Mouse (Mus musculus) effector memory CD4-positive, alpha-beta T cell, adult 7 months (primary cell): Measurements from ENCODE around the gene Tulp3. TPM values are rescaled to one million over a fixed set of nuclear protein-coding genes. Genes with fewer than 3 reads are reported as not detected.

ENCODE experiments used
- polyA plus RNA-seq: library from polyadenylated mRNA; unstranded; fragments of 100-300 nt; shearing (Covaris generic); gene quantifications from one replicate; pipeline ENCODE4 v1.2.1, GENCODE M21; 2017

Tulp3 gene
- 1.4 TPM for polyA plus RNA-seq

GRCm38 (mm10) chr6:128355726-128356416, at the start of gene Tulp3:
Gene Tulp3 (minus strand): TSS chr6:128355851.

GRCm38 (mm10) chr6:128398996-128399395, 43.3 kb upstream of the Tulp3 start, which contains the start of gene Nrip2:
Gene Nrip2 (plus strand): TSS chr6:128399296.

GRCm38 (mm10) chr6:128375192-128375591, 19.5 kb upstream of the Tulp3 start, which contains the start of the genes Tex52 and Gm44596:
Gene Tex52 (plus strand): TSS chr6:128375456.
Gene Gm44596 (plus strand): TSS chr6:128375503.

DNA sequence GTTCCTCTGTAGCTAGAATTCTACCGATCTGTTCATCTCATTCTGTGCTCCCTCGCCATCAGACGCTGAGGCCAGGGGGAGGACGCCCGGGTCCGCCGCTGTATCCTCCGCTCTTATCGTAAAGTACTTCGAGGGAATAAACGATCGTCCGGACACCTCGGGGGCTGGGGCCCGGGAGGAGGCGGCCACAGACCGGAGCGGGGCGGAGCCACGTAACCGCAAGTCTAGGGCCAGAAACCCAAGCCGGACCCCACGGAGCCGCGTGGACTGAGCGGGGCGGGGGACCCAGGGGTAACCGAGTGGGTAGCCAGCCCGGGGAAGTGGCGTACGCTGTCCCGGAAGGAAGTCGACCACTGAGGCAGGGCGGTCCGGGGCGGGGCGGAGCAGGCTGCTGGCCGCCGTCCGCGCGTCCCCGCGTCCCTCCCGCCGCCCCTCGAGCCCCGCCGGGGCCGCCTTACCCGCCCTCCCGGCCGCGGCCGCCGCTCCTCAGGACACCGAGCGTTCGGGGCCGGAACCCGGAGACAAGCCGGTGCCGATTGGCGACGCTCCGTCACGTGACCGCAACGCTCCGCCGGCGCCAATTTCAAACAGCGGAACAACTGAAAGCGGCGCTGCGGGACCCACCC, 6.8 kb upstream of the Tulp3 start, which contains the start of the genes Rhno1 and Foxm1:
Gene Rhno1, minus strand, starts transcription at position 531 of the 626 bp plus-strand sequence.
Gene Foxm1, plus strand, starts transcription at position 587 of the 626 bp plus-strand sequence.

DNA sequence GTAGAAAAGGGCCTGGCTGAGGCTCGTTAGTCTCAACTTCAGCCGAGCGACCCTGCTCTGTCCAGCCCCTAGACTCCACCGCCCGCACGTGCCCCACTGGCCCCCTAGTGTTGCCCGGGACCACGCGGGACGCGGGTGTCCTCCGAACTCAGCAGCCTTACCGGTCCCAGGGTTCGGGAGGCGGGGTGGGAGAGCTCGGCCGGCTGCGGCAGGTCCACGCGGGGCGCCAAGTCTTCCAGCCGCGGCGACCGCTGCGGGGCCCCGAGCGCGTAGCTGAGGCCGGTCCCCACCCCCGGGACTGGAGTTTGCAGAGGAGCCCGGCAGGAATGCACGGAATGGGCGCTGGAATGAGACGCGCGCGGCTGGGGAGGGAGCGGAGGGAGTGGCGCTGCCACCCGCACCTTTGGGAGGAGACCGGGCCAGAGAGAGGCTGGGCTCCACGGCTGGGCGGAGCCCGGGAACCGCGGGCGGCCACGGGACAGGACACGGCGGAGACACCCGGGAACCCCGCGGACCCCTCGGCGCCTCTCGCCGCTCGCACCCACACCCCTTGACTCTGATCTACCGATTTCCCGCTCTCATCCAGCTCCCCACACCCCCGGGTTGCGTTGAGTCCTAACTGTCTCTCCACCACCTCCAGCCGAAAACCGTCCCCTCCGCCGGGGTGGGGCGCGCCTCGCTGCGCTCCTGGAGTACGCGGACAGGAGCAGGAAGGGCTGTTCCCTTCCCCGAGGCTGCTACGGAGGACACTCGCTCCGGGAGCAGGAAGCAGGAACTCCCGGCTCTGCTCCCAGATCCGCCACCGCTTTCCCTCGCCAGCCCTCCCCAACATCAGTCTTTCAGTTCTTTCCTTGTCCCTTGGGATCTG, 55.3 kb downstream of the Tulp3 start, which contains the start of gene Tead4:
Gene Tead4, minus strand, starts transcription at position 690 of the 868 bp plus-strand sequence.

Other genes with a start within 250 kb of the Tulp3 start
- gene Tspan9, start 212.3 kb downstream of the Tulp3 start, polyA plus RNA-seq = 0.55 TPM
- gene Tead4, start 55.0 kb downstream of the Tulp3 start, polyA plus RNA-seq = not detected
- 45.3 TPM for gene Rhno1, start 7.1 kb upstream of the Tulp3 start, polyA plus RNA-seq
- 2.6 TPM for gene Foxm1, start 7.1 kb upstream of the Tulp3 start, polyA plus RNA-seq
- gene Tex52, start 19.6 kb upstream of the Tulp3 start, polyA plus RNA-seq = not detected
- not detected for gene Gm44596, start 19.7 kb upstream of the Tulp3 start, polyA plus RNA-seq
- 0.67 TPM for gene Nrip2, start 43.4 kb upstream of the Tulp3 start, polyA plus RNA-seq
- gene Itfg2, start 69.1 kb upstream of the Tulp3 start, polyA plus RNA-seq = 23.8 TPM
- 151 TPM for gene Fkbp4, start 82.8 kb upstream of the Tulp3 start, polyA plus RNA-seq
- gene Pzp, start 170.9 kb upstream of the Tulp3 start, polyA plus RNA-seq = not detected
- 0.61 TPM for gene A2ml1, start 225.8 kb upstream of the Tulp3 start, polyA plus RNA-seq